Mouse (Mus musculus): Measurements from ENCODE around the gene Socs2.

- no peak for TF ChIP-seq POLR2A (IDR thresholded peaks at IDR 0.05; ENCODE audit: low read depth, low read length)
- TF ChIP-seq CTCF (conservative IDR thresholded peaks at IDR 0.05; ENCODE audit: insufficient read depth, insufficient read length, low read depth, low read length) = no peak
Observed at GRCm38 (mm10) chr10:95354047-95354446, 62.9 kb downstream of the Socs2 start.
